Mouse (Mus musculus) heart, adult 9 months (tissue): ENCODE results near the gene Dagla.

Experiments
- DNase-seq, 2 experiments: peaks; one replicate each; pipeline ENCODE4 v3.0.0; 2022; ENCODE audit warnings: low spot score in 2 of 2

Gene Dagla

DNA sequence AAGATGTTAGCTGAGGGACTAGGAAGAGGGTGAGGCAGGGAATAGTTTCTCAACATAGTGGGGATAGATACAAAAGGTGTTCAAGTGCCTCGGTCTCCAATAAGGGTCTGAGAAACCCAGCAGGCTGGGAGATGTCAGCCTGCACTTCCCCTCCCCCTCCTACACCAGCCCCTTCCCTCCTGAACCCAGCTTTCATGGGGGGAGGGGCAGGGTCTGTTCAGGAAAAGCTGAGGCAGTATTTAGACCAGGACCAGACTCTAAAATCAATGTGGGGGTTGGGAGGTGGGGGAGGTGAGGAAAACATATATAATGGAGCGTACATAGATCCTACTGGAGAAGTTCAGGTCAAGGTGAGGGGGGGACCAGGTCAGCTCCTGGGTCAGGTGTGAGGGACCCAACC lies 65.3 kb downstream of the Dagla start:
- DNase-seq, result no peak

DNA sequence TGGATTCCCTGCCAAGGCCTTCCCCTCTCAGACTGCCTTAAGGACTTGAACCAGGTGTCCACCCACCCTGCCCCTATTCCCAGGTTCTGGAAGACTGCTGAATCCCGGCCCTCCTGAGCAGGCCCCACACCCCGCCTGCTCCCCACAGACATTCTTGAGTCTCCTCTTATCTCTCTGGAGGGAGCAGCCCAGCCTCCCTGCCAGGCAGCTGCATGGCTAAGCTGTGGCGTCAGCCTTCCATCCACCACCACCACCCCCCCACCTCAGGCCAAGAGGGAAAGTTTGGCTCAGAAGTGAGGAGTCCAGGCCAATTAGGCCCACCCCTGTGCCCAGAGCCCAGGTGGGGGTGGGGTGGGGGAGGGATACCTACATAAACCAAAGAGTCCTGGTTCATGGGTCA lies 66.2 kb downstream of the Dagla start:
- DNase-seq, result no peak

DNA sequence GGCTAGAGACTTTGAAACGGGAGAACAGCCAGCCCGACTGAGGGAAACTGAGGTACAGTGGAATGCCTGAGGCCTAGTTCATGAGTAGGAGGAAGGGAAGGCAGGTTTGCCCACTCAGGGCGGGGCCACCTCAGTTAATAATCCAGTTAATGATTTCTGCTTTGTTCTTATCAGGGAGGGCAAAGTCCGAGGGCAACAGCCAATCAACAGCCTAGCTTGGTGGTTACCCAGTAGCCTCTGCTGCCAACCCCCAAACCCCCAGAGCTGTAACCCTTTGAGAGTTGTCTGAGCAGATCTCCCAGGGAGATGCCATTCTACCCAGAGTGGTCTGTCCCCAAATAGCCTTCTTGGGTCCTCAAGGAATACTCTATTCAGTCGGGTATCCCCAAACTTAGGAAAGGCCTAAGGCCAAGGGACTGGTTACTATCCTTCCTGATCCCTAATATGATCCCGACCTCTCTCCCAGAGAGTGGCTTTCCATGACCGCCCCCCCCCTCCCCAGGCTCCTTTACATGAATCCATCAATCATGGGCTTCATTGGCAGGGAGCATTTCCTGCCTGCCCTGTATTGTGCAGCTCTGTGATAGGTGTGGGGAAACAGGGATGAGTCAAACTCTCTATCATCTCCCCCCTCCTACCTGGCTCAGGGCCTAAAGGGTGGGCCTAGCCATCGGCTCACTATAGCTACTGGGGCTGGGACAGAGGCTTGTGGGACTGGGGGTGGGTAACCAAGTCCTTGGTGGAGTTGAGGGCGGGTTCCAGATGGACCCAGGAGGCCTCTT lies 68.7 kb downstream of the Dagla start:
- no peak for DNase-seq

DNA sequence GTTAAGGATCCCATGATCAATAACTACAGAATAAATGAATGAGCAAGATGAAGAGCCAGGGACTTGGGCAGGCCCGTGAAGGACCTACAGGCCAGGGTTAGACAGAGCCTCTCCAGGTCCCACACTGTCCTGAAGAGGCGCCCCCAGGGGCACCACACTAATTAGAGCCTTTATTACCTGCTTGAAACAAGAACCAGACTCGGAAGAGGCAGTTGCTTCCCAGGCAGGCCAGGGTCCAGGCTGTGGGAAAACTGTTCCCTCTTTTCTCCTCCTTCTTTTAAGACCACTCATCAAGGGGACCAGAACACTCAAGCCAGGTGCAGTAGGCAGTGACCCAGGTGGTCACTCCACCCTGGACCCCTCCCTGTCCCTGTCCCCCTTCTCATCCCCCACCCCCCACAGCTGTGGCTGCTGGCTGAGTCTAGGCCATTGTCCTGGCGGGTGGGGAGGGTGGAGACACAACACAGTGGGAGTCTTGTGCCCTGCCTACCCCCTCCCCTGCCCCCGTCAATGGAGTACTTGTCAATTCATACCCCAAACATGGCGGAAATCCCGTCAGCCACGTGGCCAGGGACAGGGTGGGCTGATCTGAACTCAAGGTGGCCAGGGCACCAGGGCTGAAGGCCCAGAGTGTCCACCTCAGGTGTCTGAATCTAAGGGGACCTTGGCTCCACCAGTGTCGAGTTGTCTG lies 72.2 kb downstream of the Dagla start:
- DNase-seq, result no peak

DNA sequence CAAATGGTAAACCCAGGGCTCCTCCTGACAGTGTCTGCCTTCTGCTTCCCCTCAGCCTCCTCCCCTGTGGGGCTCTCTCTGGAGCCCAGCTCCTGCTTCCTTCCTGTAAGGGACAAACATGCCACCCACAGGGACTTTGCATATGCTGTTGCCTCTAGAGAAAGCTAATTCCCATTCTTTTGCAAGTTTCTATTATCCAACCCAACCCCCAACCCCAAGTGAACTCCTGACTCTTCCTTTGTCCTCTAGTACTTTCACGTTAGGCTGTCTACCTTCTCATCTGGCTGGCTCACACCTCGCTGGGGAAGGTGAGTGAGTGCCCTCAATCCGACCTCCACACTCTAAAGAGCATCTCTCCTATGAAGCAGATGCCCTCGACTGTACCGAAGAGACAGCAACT lies 72.8 kb downstream of the Dagla start:
- DNase-seq, result no peak

DNA sequence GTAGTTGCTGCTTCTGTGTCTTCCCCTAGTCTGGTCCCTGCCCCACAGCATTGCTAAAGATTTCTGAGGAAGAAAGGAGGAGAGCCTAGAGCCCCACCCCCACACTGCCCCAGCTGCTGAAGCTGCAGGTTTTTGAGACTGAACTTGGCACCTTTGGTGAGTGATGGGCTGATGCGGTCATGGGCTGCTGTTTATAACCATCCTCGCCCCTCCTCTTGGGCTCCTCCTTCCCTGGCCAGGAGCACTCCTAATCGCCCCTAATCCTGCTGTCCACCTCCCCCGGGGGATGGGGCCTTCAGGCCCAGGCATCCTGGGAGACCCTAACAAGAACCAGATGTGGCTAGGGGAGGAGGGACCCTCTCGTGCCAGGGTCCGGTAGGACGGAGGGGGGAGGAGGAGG lies 73.7 kb downstream of the Dagla start:
- no peak for DNase-seq

DNA sequence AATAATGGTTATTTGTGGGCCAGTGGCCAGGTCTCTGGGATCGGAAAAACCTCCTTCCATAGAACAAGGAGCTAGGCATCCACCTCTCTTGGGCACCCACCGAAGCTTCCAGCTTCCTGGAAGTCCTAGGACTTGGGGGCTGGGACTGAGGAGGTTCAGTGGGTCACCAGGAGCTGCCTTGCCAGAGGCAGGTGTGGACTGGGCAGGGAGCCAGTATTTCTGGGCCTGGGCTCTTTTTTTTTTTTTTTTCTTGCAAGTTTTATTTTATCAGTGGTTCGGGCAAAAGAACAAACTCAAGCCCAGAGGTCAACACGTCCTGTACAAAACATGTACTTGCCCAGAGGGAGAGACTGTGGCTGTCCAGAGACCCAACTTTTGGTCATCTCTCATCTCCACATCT lies 78.9 kb downstream of the Dagla start:
- no peak for DNase-seq

DNA sequence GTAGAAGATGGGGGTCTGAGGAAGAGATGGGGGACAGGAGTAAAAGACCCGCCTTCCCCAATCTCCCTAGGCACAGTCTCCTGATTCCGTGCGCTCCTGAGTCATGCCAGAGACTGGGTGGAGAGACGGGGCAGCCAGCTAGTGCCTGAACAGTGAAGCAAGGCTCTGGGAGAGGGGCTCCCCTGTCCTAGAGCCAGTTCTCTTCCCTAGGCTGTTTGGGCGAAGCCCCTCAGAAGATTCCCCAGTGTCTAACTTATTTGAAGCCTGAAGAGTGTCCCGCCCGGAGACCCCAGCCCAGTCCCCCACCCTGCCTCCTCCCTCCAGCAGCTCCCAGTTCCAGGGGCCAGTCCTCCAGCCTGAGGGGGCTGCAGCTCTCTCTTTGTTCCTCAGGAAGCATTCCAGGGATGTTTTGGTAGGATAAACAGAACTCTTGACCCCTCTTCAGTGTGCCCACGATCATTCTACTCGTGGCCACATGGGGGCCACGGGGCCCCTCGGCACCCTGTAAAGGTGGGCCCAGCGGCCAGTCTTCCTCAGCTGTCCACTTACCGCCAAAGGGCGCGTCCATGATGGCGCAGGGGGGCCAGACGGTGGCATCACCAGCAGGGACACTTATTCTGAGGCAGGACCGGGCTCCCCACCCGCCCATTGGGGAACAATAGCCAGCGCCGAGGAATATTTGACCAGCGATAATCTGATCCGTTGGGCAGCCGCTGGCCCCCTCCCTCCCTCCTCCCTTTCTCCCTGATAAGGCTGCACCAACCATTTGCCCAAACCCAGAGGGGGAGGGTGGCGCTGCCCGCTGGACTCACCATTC lies 79.8 kb downstream of the Dagla start:
- no peak for DNase-seq

DNA sequence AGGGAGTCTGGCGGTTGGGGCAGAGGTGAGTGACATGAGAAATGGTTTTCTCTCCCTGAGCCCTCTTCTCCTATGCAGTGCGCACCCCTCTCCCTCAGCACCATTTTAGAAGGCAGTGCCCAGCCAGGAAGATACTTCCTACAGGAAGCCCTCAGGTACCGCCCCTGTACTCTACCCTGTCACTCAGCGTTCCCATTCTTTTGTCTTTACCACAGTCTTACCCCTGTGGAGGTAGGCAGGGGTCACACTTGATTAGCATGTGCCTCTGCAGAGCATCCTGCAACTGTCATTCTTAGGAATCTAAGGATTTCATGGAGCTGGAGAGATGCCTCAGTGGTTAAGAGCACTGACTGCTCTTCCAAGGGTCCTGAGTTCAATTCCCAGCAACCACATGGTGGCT lies 81.1 kb downstream of the Dagla start:
- DNase-seq, result no peak

DNA sequence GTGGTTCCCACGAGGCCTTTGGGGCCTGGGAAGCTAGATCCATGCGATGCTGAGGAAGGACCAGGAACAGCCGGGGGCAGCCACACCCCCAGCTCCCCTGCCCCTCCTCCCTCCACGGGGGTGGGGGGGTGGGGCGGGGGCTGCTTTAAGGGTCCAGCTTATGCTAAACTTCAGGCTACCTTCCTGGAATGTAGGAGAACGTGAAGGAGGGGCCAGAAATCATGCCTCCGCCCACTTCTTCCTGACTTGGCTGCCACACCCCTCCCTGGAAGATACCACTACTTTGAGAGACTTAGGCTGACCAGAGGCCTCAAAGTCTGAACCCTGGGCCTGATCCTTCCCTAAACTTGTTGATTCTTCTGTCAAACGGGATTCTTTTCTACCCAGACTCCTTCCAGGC lies 82.0 kb downstream of the Dagla start:
- DNase-seq, result no peak

DNA sequence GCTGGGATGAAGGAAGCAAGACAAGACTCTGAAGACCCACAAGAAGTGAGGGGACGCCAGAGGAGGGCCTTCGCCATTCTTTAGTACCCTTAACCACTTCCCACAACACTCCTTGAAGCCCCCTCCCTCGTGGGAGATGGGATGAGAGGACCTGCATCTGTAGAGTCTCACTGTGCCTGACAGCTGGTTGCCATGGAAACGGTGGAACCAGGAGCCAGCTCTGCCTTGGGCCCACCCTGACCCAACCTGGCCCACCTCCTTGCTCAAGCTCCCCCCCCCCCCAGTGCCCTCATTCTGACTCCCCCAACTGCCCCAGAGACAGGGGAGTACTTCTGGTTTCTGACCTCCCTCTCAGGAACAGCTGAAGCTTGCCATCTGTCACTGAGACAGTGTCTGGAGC lies 83.1 kb downstream of the Dagla start:
- no peak for DNase-seq

DNA sequence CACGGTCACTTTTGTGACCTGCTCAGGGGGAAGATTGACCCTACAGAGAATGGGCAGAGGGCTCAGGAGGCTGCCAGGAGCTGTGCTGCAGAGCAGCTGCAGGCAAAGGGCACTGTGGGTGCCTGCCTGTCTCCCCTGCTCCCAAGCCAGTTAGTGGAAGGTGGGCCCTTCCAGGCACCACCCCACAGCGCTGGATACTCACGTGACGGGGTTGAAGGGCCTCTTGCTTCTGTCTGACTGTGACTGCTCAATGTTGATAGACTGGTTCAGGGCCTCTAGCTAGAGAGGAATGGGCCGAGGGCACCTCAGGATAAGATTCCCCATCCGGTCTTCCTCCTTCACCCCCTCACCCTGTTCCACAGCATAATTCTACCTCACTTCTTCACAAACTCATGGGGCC lies 85.1 kb downstream of the Dagla start:
- no peak for DNase-seq

DNA sequence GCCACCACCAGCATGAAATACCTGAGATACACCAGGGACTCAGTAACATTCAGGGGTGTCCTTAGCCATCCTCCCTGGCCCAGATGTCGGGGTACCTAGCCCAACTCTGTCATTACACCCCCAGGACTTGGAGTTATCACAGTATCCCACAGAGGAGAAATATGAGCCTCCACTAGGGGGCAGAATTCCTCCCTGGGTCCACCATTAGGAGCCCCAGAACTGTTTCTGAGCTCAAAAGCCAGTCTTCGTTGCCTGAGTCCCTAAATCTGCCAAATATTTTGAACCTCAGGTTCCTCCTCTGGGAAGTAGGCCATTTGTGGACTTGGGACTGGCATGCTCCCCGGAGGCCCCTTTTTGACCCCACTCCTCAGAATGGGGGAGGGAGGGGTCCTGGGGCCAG lies 85.6 kb downstream of the Dagla start:
- DNase-seq, result peak in 1 of 2 experiments; percentile 20

DNA sequence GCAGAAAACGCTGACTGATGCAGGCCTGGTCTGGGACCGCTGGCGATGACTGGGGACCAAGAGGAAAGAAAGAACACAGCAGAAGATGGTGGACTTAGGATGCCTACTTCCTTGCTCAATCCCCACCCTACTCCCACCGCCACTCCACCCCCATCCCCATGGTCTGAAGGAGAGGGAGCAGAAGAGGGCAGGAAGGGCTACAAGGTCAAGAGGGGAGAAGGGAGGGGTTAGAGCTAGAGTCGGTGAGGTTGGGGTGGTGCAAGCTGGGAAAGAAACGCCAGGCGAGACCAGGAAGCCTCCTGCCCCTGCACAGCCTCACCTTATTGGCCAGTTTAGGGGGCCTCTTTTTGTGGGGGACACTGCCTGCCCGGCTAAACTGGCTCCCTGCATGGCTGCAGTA lies 88.6 kb downstream of the Dagla start:
- no peak for DNase-seq

DNA sequence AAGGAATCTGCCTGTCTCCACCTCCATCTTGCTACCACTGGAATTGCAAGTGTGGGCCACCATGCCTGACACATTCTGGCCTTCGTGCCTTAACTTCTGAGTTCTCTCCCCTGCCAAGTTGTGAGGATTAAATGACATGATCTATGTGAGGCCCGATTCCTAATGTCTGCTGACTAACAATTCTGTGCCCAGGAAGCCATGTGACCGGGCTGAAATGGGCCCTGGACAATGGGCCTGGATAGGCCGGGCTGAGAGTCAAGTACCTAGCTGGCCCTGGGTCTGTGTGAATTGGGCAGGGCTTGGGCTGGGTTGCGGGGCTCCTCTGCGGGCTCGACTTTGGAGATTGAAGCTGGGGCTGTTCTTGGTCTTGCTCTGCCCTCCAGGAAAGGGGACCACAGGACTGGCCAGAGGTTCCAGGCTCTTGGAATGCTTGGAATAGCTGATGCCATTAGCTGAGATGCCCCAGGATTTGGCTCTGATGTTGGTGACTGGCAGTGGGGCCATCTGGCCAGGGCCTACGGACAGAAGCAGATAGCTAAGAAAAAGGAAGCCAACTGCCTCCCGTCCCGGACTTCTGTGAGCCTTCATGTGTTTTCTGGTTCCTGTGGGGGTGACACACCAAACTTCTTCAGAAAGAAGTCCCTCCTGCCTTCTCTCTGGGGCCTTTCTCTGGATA lies 90.7 kb downstream of the Dagla start:
- DNase-seq, result peak; percentile 53 to 64

DNA sequence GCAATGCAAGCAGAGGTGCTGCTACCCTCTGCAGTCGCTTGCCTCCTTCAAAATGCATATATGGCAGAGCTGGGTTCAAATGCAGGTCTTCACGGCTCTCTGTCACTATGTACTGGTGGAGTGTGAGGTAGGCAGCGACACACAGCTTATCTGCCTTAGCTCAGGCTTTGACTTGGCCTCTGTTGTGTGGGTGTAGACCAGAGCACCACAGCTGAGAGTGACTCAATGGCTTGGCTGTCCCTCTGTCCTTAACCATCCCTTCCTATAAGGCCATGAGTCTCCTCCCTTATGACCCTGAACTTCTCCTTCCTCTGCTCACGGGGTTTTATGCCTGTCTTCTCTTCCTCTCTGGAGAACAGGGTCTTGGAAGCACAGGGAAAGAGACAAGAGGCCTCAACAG lies 93.8 kb downstream of the Dagla start:
- DNase-seq, result no peak

DNA sequence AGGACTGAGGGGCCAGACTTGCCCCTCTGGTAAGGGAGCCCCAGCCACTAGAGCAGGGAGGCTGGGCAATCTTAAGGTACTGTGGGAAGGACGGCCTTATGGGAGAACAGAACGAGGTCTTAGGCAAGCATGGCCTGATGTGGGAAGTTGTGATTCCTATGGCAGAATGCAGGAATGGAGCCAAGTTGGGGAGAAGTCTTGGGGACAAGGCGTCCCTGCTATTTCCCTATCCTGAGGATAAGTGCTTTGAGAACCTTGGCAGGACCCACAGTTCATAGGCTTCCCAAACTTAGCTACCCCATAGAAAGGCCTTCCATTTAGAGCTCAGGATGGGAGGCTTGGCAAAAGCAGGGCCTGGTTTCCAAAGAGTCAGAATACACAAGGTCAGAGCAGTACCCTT lies 95.8 kb downstream of the Dagla start:
- DNase-seq, result peak; percentile 46 to 49

DNA sequence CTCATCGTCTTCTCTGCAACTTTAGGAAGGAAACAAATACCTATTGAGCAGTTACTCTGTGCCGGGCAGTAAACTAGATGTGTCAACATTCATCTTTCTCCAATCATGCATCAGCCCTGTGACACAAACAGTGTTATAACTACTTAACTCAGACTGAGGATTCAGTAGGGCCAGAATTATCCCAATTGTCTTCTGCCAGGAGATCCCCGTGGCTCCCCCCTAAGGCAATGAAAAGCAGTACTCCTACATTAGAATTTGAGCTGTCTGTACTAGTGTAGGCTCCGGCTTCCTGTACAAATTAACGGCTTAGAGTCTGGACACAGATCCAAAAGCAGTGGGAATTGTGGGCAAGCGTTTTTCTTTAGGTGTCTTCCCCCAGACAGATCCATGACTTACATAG lies 99.6 kb downstream of the Dagla start:
- DNase-seq, result no peak

DNA sequence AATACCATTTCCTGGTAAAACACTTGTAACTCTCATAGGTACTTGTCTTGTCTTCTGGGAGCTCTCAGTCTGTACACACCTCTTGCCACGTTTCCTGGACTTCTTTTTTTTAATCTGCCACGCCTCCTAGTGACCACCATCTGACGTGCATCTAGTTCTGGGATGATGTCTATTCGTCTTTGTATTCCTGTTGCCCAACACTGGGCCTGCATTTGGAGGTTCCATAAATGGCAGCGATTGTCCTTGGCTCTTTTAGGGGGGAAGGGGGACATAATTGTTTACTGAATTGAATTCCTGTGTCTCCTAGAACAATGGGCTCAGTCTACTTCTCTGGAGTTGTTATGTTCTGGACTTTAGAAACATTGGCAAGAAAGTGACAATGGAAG lies 100.1 kb downstream of the Dagla start:
- DNase-seq, result peak; percentile 41 to 60

DNA sequence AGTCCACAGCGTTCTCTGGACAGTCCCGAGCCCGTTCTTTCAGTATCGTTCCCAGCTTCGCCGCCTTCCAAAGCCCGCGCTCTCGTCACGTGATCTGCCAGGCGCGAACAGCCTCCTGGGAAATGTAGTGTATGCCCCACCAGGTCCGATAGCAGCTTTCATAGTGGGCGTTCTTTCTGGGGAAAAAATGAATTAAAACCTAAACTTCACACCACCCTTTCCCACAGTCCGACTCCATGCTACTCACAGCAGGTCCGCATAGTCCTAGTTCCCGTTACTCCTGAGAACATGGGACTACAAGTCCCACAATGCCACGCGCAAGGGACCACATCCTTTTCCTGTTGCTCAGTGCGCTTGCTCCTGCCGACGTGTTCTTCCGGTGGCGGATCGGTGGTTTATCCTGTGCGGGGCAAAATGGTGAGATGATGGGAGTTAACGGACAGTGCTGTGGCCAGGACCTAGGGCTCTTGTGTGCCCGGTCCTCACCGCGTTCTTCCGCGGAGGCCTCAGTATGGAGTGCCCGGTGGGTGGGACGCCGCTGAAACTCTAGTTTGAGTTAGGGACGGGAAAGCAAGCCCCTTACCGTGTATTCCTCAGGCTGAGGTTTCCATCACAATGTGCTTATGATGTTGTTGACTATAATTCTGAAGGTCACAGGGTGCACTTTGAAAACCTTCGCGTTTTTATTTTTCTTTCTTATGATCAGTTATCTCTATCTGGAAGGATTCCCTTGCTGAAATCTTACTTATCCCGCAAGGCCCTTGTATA lies 100.6 kb downstream of the Dagla start, which contains the start of the genes Tmem258 and Fen1:
TSS of gene Tmem258 (plus strand) at position 167 of the 768 bp plus-strand sequence.
TSS of gene Fen1 (minus strand) at position 322 of the 768 bp plus-strand sequence.
- peak; percentile 88 to 95 for DNase-seq
